ENCODE assay signal across 9 mouse cellular contexts in genomic region chr11:50025721-50026520, GRCm38 (mm10). TPM values are rescaled to one million over a fixed set of nuclear protein-coding genes. Genes with fewer than 3 reads are reported as not detected.
DNase-seq lines count a peak whose midpoint lies in the region; ATAC-seq and TF ChIP-seq lines count a peak whose summit lies in the region.
"Had no signal": no experiment of that assay in that cellular context is flagged by ENCODE, and none has a peak within 500 bp of the region (broad histone marks: within the 10 kb centered on the region; RNA-seq: fewer than 3 reads in every experiment).

No protein-coding gene starts in this region.

- peaks cover 2% of the 10 kb centered on the region; the same call in 1 of the 2 replicates for H3K4me1 ChIP-seq in thymus, adult 2 months (replicated peaks; ENCODE audit: control insufficient read depth, insufficient read depth, low read length)
- peaks cover 28% of the 10 kb centered on the region for H3K4me1 ChIP-seq in limb, embryonic 12.5 days (replicated peaks)

- DNase-seq in cerebellum, postnatal 10 days, result peak; percentile 13 to 44
- DNase-seq in cerebellum, postnatal 36 days, result no peak
- DNase-seq in thymus, adult 2 months, result no peak
- DNase-seq in thymus, postnatal 36 days, result no peak
- peak; percentile 9 for DNase-seq in retina, postnatal 7 days (ENCODE audit: low read depth, low spot score)
- no peak for DNase-seq in adrenal gland, postnatal 10 days
- DNase-seq in layer of hippocampus, adult 8-10 months (ENCODE audit: low spot score in 2 of 2), result no peak

- H3K9me3 ChIP-seq in limb, embryonic 12.5 days, result no peaks in the 10 kb centered on the region

- 3% methylated on average over 24 of the region's 24 CpGs for WGBS in thymus, adult 2 months
- WGBS in limb, embryonic 12.5 days, result 6% methylated on average over 24 of the region's 24 CpGs

- H3K27me3 ChIP-seq in thymus, adult 2 months (ENCODE audit: control insufficient read depth, insufficient read depth, low read length), result no peaks in the 10 kb centered on the region
- peaks cover 11% of the 10 kb centered on the region for H3K27me3 ChIP-seq in limb, embryonic 12.5 days

- no peak for TF ChIP-seq CTCF in thymus, adult 2 months (IDR thresholded peaks at IDR 0.05; ENCODE audit: borderline replicate concordance, control insufficient read depth, extremely low read depth, insufficient read depth, low read length, poor library complexity)

- no peak for TF ChIP-seq POLR2A in thymus, adult 2 months (IDR thresholded peaks at IDR 0.05; ENCODE audit: control insufficient read depth, extremely low read depth, insufficient read depth, low read length, poor library complexity)

- H3K27ac ChIP-seq in thymus, adult 2 months (ENCODE audit: control insufficient read depth, insufficient read depth, low read length), result no peak overlapping the region
- H3K27ac ChIP-seq in limb, embryonic 12.5 days, result peak overlapping the region; percentile 85

- H3K4me2 ChIP-seq in limb, embryonic 12.5 days, result peak overlapping the region; percentile 71

- H3K4me3 ChIP-seq in thymus, adult 2 months (ENCODE audit: control insufficient read depth, insufficient read depth, low read length), result peak overlapping the region; percentile 65
- H3K4me3 ChIP-seq in limb, embryonic 12.5 days (replicated peaks), result peak overlapping the region; percentile 96

- ATAC-seq in limb, embryonic 12.5 days (ENCODE audit: insufficient number of reproducible peaks, insufficient read depth, low FRiP score, low TSS enrichment, low read depth), result no peak; the same call in 1 of the 2 replicates

- H3K9ac ChIP-seq in limb, embryonic 12.5 days (replicated peaks), result peak overlapping the region; percentile 98

- H3K36me3 ChIP-seq in thymus, adult 2 months (ENCODE audit: control insufficient read depth, insufficient read depth, low read length), result no peaks in the 10 kb centered on the region
- H3K36me3 ChIP-seq in limb, embryonic 12.5 days, result no peaks in the 10 kb centered on the region

RNA-seq across cellular contexts. Expression of gene Rnf130, which starts 0.8 kb away (rescaled TPM):
- 30.3 and 41.1 TPM in 2 replicates for polyA plus RNA-seq in thymus, adult 2 months (2012; rRNA removed)
- 88.5 and 101 TPM in 2 replicates for polyA plus RNA-seq in limb, embryonic 12.5 days (2016; fragmentation: Nextera tagmentation; extraction: Ambion mirVana)
- 10 to 100 TPM; 64.9 to 69.6 TPM for total RNA-seq in adrenal gland, postnatal 10 days (2021)
- total RNA-seq in layer of hippocampus, adult 8-10 months (2022), result 10 to 100 TPM; 75.8 to 95.8 (median 84.2) TPM
- polyA plus RNA-seq: C2C12 had no signal

Comparison
In these comparisons a context has a peak if more than half of its experiments do, and no peak if none do; other contexts are left out.
1. DNase-seq: peak in cerebellum, postnatal 10 days (2 of 2) and retina, postnatal 7 days (single experiment); none in cerebellum, postnatal 36 days (0 of 2), thymus, adult 2 months (single experiment), thymus, postnatal 36 days (0 of 2), adrenal gland, postnatal 10 days (single experiment) and layer of hippocampus, adult 8-10 months (0 of 2).